Comparison of ENCODE assay signal across 16 mouse cellular contexts in genomic region chr2:129121986-129122385, GRCm38 (mm10). TPM values are rescaled to one million over a fixed set of nuclear protein-coding genes. Genes with fewer than 3 reads are reported as not detected.
DNase-seq lines count a peak whose midpoint lies in the region; TF ChIP-seq lines count a peak whose summit lies in the region.
"Had no signal": no experiment of that assay in that cellular context is flagged by ENCODE, and none has a peak within 500 bp of the region (broad histone marks: within the 10 kb centered on the region; RNA-seq: fewer than 3 reads in every experiment).

No protein-coding gene starts in this region.

- H3K4me3 ChIP-seq in cerebellum, adult 2 months (replicated peaks; ENCODE audit: insufficient read depth, low read depth, low read length) = no peak overlapping the region
- H3K4me3 ChIP-seq: embryonic facial prominence, embryonic 13.5 days; embryonic facial prominence, embryonic 15.5 days; erythroblast, embryonic 14.5 days; forebrain, embryonic 10.5 days; forebrain, embryonic 12.5 days had no signal

- no peak for TF ChIP-seq POLR2A in cerebellum, adult 2 months (IDR thresholded peaks at IDR 0.05; ENCODE audit: borderline replicate concordance, insufficient read depth, low read length)

- peak; percentile 40 to 51 for DNase-seq in cerebellum, adult 2 months
- DNase-seq in cerebellum, adult 9-11 months = no peak
- DNase-seq in cerebellum, postnatal 25 days = peak; percentile 38 to 49
- no peak for DNase-seq in cerebellum, adult 8-10 months
- DNase-seq in R1 (ENCODE audit: low read depth, low spot score) = peak; percentile 44
- DNase-seq in brain, adult 2 months (ENCODE audit: low read depth, low spot score) = peak; percentile 16
- no peak for DNase-seq in spleen, adult 12 weeks (ENCODE audit: low spot score)
- DNase-seq: adrenal gland, adult 8-10 months; adrenal gland, postnatal 14 days; adrenal gland, postnatal 36 days; embryo, embryonic 11 days had no signal

- H3K4me1 ChIP-seq in cerebellum, adult 2 months (ENCODE audit: control insufficient read depth, insufficient read depth, low read length) = no peaks in the 10 kb centered on the region
- H3K4me1 ChIP-seq: embryonic facial prominence, embryonic 13.5 days; embryonic facial prominence, embryonic 15.5 days; forebrain, embryonic 10.5 days; forebrain, embryonic 12.5 days had no signal

- no peak overlapping the region for H3K27ac ChIP-seq in cerebellum, adult 2 months (ENCODE audit: insufficient read depth, low read length)
- H3K27ac ChIP-seq: embryonic facial prominence, embryonic 13.5 days; embryonic facial prominence, embryonic 15.5 days; forebrain, embryonic 10.5 days; forebrain, embryonic 12.5 days had no signal

- no peak for TF ChIP-seq CTCF in cerebellum, adult 2 months (IDR thresholded peaks at IDR 0.05; ENCODE audit: borderline replicate concordance, insufficient read depth, low read depth, low read length)

- WGBS in cerebellum, adult 2 months = 49% methylated on average over 8 of the region's 8 CpGs

- no peaks in the 10 kb centered on the region for H3K27me3 ChIP-seq in cerebellum, adult 2 months (ENCODE audit: control insufficient read depth, insufficient read depth, low read length)
- H3K27me3 ChIP-seq: embryonic facial prominence, embryonic 13.5 days; embryonic facial prominence, embryonic 15.5 days; forebrain, embryonic 12.5 days had no signal

RNA-seq across cellular contexts. Expression of gene Chchd5, which starts 7.5 kb away (rescaled TPM):
- polyA plus RNA-seq in cerebellum, adult 2 months (2012; rRNA removed) = 25.7 and 27.1 TPM in 2 replicates

RNA-seq across cellular contexts. Expression of gene Polr1b, which starts 21.2 kb away (rescaled TPM):
- polyA plus RNA-seq in cerebellum, adult 2 months (2012; rRNA removed) = 36.0 and 39.6 TPM in 2 replicates

RNA-seq across cellular contexts. Expression of gene Ttl, which starts 56.2 kb away (rescaled TPM):
- polyA plus RNA-seq in cerebellum, adult 2 months (2012; rRNA removed) = 23.3 and 23.5 TPM in 2 replicates

Comparison
In these comparisons a context has a peak if more than half of its experiments do, and no peak if none do; other contexts are left out.
1. DNase-seq: peak in cerebellum, adult 2 months (2 of 2), cerebellum, postnatal 25 days (2 of 2), R1 (single experiment) and brain, adult 2 months (single experiment); none in cerebellum, adult 9-11 months (single experiment), cerebellum, adult 8-10 months (single experiment) and spleen, adult 12 weeks (single experiment).